Mouse (Mus musculus) testis, postnatal 10 days (tissue): Measurements from ENCODE around the gene Sfta2.
A peak's percentile ranks its signal among the peaks of the same experiment; 100 is the strongest.

Source experiments
- DNase-seq: peaks from one replicate; pipeline ENCODE4 v3.0.0; 2021; ENCODE audit warnings: low spot score

The Sfta2 gene

GRCm38 (mm10) chr17:35601249-35601648, at the start of gene Sfta2:
Gene Sfta2, plus strand, starts transcription at chr17:35601549.
- no peak for DNase-seq

DNA sequence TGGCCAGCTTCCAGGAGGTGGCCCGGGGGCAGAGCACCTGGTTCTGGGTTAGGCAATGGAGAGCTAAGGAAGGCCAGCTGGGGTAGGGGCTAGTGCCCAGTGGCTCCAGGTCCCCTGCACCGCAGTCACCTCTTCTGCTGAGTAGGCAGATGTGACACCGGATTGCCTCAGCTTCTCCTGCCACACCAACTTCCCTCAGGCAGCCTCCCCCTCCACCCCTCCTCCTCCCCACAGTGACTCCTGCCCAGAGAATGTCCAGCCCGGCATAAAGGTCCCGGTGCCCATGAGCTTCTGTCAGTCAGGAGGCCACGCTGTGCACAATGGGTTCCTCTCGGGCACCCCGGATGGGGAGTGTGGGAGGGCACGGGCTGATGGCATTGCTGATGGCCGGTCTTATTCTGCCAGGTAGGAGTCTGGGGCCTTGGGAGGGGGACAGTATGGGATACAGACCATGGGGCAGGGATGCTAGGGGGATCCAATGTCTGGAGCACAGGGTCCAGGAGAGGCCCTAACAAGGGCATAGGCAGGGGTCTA, 49.4 kb upstream of the Sfta2 start, which contains the start of gene Cdsn:
Cdsn (plus strand) TSS at position 248 of the 534 bp plus-strand sequence.
- no peak for DNase-seq

DNA sequence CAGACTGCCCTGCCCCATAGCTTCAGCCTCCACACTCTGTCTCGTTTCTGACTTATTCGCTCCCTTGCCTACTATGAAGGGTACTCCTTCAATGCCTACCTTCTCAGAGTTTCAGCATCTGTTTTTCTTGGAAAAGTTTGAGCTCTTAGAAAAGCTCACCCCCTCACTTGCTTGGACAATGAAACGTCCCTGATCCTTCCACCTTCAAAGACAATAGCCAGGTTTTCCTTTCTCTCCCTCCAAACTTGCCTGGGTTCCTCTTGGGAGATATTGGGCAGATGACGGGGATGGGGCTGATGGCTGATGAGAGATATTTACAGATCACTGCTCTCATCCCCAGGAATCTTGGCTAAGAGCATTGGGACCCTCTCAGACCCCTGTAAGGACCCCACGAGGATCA, 47.0 kb upstream of the Sfta2 start:
- DNase-seq, result no peak

DNA sequence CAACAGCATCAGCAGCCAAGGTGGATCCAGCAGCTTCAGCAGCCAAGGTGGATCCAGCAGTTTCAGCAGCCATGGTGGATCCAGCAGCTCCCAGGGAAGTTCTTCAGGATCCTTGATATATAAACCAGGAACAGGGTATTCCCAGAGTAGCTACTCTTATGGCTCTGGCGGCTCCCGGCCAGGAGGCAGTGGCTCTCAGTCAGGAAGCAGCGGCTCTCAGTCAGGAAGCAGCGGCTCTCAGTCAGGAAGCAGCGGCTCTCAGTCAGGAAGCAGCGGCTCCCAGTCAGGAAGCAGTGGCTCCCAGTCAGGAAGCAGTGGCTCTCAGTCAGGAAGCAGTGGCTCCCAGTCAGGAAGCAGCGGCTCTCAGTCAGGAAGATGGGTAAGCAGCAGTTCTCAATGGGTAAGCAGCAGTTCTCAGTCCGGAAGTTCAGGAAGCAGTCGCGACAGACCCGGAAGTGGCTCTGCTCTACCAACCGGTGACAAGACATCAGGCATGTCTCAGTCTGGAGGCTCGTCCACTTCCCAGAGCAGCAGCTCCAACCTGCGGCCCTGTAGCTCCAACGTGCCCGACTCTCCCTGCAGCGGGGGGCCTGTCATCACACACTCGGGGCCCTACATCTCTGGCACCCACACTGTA, 46.5 kb upstream of the Sfta2 start:
- DNase-seq, result no peak

DNA sequence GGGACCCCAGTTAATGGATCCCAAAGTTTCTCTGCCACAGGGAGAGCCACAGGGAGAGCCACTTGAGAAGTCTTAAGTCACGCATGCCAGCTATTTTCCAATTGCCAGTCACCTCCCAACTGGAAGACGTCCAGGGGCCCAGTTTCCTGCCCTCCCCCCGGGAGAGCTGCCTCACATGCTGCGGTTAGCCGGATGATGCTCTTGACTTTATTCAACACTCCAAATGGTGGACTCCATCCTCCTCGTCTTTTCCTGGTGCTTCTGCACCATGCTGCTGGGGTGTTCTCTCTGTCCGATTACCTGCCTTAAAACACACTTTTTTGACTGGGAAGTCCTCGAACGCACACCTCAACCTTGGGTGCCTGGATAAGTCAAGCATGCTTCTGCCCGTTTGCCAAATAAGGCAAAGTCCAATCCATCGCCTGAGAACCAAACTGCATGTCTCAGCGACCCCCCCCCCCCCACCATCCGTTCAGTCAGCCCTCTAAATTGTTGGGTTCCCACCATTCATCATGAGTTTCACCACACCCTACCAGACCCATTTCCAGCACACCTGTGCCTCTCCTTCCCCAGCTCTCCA, 45.1 kb upstream of the Sfta2 start:
- no peak for DNase-seq

- peak; percentile 70 for DNase-seq
Measured at GRCm38 (mm10) chr17:35556812-35557211, 44.5 kb upstream of the Sfta2 start.

DNA sequence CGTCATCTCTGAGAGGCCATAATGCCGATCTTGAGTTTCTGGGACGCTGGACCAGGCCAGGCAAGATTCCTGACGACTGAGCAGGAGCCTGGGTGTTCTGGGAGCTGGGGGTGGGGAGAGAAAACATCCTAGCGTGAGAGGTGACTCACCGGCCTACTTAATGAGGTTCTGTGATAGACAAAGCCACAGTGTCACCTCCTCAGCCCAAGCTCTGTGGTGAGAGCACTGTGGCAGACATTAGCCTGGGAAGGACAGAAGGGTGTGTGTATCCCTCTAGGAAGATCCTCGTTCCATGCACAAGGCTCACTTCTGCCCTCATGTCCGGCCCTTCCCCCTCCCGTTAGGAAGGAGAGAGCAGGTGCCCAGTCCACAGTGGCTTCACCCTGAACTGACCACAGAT, 44.0 kb upstream of the Sfta2 start:
- no peak for DNase-seq

DNA sequence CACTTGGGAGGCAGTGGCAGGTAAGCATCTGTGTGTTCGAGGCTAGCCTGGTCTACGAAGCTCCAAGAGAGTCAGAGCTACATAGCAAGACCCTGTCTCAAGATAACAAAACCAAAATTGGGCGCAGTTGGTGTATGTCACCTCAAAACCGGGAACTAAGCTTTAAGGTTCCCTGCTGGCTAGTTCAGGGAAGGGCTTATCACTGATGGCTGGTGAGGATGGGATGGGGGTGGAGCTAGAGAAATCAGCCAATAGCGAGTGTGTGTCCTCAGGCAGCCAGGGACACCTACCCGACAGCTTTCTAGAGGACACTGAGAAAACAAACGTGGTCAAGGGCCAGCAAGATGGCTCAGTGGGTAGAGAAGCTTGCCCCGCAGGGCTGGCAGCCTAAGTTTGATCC, 43.1 kb upstream of the Sfta2 start:
- DNase-seq, result no peak

- DNase-seq, result no peak
Measured at GRCm38 (mm10) chr17:35567150-35567549, 34.2 kb upstream of the Sfta2 start, which contains the start of gene 2300002M23Rik. Gene 2300002M23Rik, plus strand, starts transcription at chr17:35567450.

- DNase-seq, result no peak
Measured at GRCm38 (mm10) chr17:35567767-35568166, 33.6 kb upstream of the Sfta2 start.

DNA sequence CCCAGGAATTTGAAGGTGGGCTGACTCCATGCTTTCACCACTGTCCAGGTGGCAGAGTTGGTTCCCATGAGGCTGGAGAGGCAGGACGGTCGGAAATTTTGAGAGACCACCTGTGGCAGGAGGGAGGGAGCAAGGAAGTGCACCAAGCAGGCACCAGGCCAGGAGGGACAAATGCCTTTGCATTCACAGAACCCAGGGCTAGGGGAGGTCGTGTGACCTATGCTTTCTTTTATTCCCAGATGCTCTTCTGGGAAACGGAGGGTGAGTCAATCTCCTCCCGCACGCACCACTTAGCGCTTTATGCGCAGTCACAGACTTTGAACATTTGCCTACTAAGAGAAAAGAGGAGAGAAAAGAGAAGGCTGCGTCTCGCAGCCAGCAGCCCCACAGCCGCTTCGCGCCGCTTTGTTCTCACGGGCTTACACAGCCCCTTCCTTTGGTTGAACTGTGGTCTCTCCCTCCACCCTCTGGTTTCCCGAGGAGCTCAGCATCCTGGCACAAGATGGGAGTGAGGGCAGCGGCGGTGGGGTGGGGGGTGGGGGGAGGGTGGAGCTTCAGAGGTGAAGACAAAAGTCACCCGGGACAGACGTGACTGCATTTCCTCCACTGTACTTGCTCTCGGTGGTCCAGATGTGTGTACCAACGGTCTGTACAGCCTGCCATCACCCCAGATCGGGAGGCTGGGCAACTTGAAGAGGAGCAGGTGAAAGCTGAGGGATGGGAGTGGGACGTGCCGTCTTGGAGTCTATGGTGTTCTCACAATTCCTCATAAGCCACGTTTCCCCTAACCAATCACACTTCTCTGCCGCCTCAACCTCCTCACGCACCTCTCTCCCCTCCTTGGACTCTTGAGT, 32.0 kb upstream of the Sfta2 start:
- DNase-seq, result no peak

GRCm38 (mm10) chr17:35570836-35571235, 30.5 kb upstream of the Sfta2 start:
- no peak for DNase-seq

DNA sequence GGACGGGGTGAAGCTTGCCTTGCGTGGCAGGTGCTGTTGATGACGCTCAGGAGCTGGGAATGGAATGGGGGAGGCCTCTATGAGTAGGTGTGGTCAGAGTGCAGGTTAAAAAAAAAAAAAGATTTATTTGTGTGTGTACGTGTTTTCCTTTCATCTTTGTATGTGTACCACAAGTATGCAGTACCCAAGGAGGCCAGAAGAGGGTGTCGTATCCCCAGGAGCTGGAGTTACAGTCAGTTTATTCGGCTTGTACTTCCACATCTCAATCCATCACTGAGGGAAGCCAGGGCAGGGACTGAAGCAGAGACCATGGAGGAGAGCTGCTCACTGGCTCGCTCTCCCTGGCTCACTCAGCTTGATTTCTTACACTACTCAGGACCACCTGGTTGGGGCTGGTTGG, 29.9 kb upstream of the Sfta2 start:
- no peak for DNase-seq

- DNase-seq, result peak; percentile 94
Measured at GRCm38 (mm10) chr17:35578211-35578610, 23.1 kb upstream of the Sfta2 start.

- DNase-seq, result no peak
Measured at GRCm38 (mm10) chr17:35582900-35583299, 18.4 kb upstream of the Sfta2 start.

- DNase-seq, result peak; percentile 90
Measured at GRCm38 (mm10) chr17:35584330-35584937, 16.9 kb upstream of the Sfta2 start.

GRCm38 (mm10) chr17:35587291-35587690, 14.1 kb upstream of the Sfta2 start:
- DNase-seq, result no peak

DNA sequence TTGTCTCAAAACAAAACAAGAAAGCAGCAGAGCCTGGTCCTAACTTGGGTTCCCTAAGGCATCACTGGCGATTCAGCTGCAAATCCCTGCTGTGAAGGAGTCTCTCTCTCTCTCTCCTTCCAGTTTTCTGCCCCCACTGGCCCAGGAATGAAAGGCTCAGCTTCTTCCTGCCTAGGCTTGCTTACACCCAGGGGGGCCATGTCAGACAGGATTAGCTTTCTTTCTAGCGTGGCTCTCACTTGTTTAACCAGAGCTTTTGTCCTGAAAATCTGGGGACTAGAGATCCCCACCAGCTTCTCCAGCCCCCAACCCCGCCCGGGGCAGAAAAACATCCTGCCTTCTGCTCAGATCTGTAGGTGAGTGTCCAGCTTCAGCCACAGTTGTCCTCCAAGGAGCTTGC, 13.0 kb upstream of the Sfta2 start:
- no peak for DNase-seq

GRCm38 (mm10) chr17:35590410-35591218, 10.7 kb upstream of the Sfta2 start:
- DNase-seq, result peak; percentile 90

DNA sequence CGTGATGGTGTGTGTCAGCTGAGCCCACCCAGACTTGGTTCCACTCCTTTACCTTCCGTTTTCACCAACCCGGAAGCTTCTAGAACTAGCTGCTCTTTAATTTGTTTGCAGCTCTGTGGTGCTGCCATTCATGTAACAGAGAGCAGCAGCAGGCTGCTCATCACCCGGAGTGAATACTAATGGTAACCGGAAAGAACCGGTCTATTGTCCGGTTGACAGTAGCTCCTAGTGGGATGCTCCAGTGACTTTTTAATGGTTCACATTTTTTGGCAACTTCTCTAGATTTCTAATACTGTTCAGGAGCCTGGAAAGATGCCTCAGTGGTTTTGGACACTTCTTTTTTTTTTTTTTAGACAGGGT, 10.2 kb upstream of the Sfta2 start:
- no peak for DNase-seq

DNA sequence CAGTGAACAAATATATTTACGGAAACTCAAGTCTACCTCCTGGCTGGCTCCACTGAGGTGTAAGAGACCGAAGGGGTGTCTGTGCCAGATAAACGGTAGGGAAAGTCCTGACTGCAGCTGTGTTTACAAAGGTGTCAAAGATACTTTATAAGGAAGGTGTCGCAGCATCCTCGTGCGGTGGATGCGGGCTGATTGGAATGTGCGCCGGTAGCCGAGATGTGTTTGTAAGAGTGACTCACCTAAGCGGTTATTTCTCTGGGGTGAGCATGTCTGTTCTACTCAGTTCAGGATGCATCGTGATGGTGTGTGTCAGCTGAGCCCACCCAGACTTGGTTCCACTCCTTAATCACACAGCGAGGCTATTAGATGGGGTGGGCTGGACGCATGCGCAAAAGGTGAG, 9.6 kb upstream of the Sfta2 start:
- DNase-seq, result no peak

- DNase-seq, result no peak
Measured at GRCm38 (mm10) chr17:35592131-35592530, 9.2 kb upstream of the Sfta2 start.
